Mouse (Mus musculus): Measurements from ENCODE around the gene 3300002I08Rik. TPM values are rescaled to one million over a fixed set of nuclear protein-coding genes. Genes with fewer than 3 reads are reported as not detected.

The 3300002I08Rik gene
- polyA plus RNA-seq (2012; rRNA removed), result 3.1 and 4.2 TPM in 2 replicates

DNA sequence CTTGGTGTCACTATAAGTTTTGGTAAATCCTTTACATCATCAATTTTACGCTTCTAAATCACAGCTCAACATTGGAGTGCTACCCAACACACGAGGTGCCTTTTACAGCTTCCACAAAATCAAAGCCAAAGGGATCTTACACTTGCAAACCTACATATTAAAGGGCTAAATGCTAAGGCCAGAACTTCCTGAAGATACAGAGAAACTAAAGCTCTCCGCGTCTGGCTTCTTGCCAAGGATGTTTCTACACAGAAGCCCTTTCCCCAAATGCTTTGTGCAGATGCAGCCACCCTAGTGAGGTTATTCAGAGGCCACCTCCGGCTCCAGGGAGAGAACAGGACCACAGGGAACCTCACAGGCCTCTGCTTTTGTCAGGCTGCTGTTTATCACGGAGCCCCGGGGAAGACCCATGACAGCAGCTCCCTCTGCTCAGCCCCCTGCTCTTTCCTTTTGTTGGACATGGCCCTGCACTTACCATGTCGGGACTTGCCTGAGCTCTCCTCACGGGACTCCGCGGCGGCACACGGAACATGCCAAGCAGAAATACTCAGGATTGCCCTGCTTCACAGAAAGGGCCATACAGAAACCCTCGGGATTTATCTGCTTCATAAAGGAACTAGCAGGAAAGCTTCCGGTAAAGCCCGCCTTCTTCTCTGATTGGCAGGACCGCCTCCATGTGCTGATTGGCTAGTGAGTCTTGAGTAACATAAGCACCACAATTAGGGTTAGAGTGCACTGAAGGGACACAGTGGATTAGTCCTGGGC is at the start of gene 3300002I08Rik:
3300002I08Rik (minus strand) TSS at position 653 of the 765 bp plus-strand sequence.

DNA sequence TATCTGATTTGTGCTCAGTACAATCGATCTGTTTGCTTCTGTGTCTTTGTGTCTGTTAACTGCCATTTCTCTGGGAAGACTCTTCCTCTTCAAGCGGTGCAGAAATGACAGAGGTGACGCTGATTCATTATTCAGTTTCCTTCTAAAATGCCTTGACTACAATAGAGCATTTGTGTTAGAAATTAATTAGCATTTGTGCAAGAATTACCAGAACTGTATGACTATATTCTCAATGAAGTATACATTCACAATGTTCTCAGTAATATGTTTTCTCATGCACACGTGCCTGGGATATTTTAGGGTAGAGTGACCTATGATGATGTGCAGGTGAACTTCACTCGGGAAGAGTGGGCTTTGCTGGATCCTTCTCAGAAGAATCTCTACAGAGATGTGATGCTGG is 39.2 kb downstream of the 3300002I08Rik start, which contains the start of gene Gm10130:
Gm10130 (plus strand) TSS at position 301 of the 400 bp plus-strand sequence.

Other genes with a start within 250 kb of the 3300002I08Rik start
- gene Zfp120, start 226.1 kb downstream of the 3300002I08Rik start, polyA plus RNA-seq (2012; rRNA removed), result 3.2 and 4.1 TPM in 2 replicates
- not detected in 2 replicates for gene Gm10770, start 183.1 kb downstream of the 3300002I08Rik start, polyA plus RNA-seq (2012; rRNA removed)
- gene Gm14139, start 181.0 kb downstream of the 3300002I08Rik start, polyA plus RNA-seq (2012; rRNA removed), result 0.04 TPM in 1 of 2 replicates, not detected in the other
- 2.3 and 4.1 TPM in 2 replicates for gene Zfp937, start 144.7 kb downstream of the 3300002I08Rik start, polyA plus RNA-seq (2012; rRNA removed)
- gene Gm21994, start 107.2 kb downstream of the 3300002I08Rik start, polyA plus RNA-seq (2012; rRNA removed), result 0.68 and 2.5 TPM in 2 replicates
- gene Gm14124, start 105.2 kb downstream of the 3300002I08Rik start, polyA plus RNA-seq (2012; rRNA removed), result 0.06 TPM in 1 of 2 replicates, not detected in the other
- 0.73 TPM in 1 of 2 replicates, not detected in the other for gene Gm10130, start 39.1 kb downstream of the 3300002I08Rik start, polyA plus RNA-seq (2012; rRNA removed)
- 1.5 and 2.7 TPM in 2 replicates for gene Zfp442, start 88.7 kb upstream of the 3300002I08Rik start, polyA plus RNA-seq (2012; rRNA removed)
- 0.05 and 0.06 TPM in 2 replicates for gene Zfp345, start 122.3 kb upstream of the 3300002I08Rik start, polyA plus RNA-seq (2012; rRNA removed)
- gene Cst7, start 207.7 kb upstream of the 3300002I08Rik start, polyA plus RNA-seq (2012; rRNA removed), result 0.12 and 0.30 TPM in 2 replicates
- 37.6 and 65.9 TPM in 2 replicates for gene Apmap, start 245.8 kb upstream of the 3300002I08Rik start, polyA plus RNA-seq (2012; rRNA removed)